Mouse (Mus musculus) inflammation-experienced regulatory T-cells, adult 6 months (primary cell): Measurements from ENCODE around the gene Fyb2. TPM values are rescaled to one million over a fixed set of nuclear protein-coding genes. Genes with fewer than 3 reads are reported as not detected.

Experiments used
- ATAC-seq: one replicate; pipeline ENCODE4 v1.8.0; 2017
- polyA plus RNA-seq, 3 experiments: library from polyadenylated mRNA; unstranded; fragments of 100-300 nt; shearing (Covaris generic); gene quantifications; one replicate each; pipeline ENCODE4 v1.2.1; 2017

Fyb2 gene
- polyA plus RNA-seq, 3 experiments from 2014 or later, result not detected

DNA sequence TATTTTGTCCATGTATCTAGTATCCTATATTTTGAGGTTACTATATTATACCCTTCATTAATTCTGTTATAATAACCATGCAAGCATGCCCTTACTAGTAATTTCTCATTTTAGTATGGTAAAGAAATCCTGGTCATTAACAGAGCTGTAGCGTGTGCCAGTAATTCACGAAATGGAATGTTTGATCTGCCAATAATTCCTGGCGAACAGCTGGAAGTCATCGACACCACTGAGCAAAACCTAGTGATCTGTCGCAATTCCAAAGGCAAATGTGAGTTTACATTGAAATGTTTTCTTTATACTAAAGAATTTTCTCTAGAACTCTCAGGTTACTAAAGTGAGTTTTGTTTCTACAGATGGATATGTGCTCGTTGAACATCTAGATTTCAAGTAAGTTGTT is 102.2 kb downstream of the Fyb2 start:
- no peak for ATAC-seq

DNA sequence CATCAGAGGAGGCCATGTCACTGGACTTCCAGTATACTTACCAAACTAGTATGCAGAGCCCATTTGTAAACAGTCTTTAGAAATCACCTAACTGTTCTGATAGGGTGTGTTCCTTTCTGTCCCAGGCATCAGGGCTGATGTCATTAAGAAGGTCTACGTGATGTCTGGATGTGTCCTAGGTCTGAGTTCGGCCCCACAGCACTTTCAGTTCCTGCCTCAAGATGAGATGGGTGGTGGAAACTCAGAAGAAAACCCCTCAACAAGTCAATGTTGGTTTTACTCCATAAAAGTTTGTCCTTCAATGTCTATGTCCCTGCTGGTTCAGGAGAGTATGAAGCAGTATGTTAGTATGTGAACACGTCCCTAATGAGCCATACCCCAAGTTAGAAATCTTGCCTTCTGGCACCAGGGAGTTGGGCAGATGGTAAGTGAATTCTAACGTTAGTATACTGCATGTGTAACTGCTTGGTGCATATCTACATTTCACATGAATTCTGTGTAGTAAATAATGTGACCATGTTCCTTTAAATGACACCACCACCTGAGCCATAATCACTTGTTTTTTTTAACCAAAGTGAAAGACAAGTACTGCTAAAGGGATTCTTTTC is 102.9 kb downstream of the Fyb2 start:
- no peak for ATAC-seq

DNA sequence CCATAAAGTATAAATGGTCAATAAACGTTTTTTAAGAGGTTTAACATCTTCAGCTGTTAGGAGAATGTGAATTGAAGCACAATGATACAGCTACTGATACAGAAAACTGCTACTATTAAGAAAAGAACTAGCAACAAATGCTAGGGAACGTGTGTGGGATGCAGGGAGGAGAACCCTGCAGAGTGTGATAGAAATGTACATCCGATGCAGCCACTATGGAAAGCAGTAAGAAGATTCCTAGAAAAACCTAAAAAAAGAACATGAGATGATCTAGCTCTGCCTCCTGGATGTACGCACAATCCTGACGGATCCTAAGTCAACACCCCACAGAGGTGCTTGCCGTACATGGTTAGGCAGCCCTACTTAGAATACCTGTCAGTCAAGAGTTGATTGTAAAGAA is 114.0 kb downstream of the Fyb2 start:
- no peak for ATAC-seq

DNA sequence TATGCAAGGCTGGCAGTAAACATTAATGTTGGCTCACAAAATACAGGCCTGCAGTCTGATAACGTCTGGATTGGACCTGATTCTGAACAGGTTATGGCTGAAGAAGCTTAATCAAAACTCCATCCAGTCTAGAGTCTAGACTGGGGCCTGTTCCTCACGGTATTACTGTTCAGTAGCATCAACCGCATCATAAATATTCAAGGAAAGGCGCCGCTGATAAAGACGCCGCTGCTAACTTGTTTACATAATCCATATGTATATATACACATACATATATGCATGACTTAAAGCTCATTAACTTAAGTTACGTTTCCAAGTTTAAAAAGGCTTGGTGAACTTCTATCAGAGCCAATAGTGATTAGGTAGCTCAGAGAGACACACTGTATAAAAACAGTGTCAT is 117.8 kb downstream of the Fyb2 start:
- ATAC-seq, result no peak

DNA sequence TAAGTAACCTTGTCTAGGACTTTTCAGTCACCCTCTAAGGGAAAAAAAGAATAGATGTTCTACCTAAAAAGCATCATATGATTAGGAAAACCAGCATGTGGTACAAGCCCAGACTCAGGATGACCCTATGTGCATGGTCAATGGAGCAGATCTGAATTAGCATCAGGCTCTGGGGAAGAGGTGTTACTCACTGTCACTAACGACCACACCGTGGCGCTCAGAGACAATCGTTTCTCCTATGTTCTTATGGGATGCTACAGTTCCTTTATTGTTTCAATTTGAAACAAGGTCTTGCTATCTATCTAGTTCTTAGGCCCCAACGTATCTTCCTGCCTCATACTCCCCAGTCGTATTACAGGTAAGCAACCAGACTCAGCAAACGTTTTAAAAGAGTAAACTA is 119.9 kb downstream of the Fyb2 start:
- ATAC-seq, result no peak

DNA sequence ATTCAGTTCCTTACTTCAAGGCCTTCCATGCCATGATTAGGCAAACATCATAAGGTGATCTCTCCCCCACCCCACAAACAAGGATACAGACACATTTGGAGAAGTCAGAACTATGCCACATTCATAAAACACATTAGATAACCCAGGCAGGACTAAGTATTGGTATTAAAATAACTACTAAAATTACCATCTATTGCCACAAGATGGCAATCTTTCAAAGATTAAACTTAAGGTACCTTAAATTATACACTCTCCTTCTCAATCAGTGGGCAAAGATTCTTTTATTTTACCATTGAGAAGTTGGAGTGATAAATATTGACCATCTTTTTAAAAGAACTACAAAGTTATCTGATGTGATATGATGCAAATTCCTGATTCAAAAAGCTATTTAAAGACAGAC is 121.0 kb downstream of the Fyb2 start:
- ATAC-seq, result no peak

DNA sequence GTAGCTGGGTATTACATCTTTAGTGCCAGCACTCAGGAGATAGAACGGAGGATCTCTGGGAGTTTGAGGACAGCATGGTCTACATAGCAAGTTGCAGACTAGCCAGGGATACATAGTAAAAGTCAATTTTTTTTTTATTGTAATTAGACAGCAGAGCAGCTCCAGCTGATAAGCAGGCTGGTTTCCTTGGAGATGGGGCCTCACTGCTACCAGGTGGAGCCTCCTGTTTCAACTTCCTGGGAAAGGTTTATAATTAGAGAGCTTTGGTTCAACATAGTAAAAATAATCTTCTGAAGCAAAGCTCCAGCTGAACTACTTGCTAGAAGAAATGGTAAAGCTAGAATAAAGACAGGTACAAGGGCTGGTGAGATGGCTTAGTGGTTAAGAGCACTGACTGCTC is 136.8 kb downstream of the Fyb2 start:
- ATAC-seq, result no peak

DNA sequence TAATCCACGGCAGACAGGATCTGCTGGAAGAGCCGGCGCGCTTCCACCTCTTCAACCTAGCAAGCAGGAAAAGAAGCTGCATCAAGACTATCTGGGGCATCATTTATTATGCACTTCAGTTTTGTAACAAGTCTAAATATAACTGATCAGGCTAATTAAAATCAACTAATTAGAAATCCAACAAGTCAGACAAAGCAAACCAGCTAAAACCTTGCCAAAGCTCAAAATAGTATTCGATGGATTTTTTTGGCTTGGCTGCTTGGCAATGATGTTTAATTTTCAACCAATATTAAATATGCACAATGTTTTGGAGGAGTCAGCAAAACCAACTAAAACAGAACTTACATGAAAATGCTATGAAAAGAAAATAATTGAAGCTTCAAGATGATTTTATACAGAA is 138.0 kb downstream of the Fyb2 start:
- ATAC-seq, result no peak

Other genes with a start within 250 kb of the Fyb2 start
- gene C8b, start 147.1 kb upstream of the Fyb2 start, polyA plus RNA-seq, result not detected
- not detected for gene Gm17662, start 56.1 kb upstream of the Fyb2 start, polyA plus RNA-seq
- not detected for gene C8a, start 37.1 kb upstream of the Fyb2 start, polyA plus RNA-seq
- not detected for gene Prkaa2, start 196.4 kb downstream of the Fyb2 start, polyA plus RNA-seq
- gene Plpp3, start 243.9 kb downstream of the Fyb2 start, polyA plus RNA-seq, result under 1 TPM in 1 of 3 experiments, not detected in 2; 0.15 TPM